Comparison of ENCODE assay signal across 21 mouse cellular contexts in the genomic region with DNA sequence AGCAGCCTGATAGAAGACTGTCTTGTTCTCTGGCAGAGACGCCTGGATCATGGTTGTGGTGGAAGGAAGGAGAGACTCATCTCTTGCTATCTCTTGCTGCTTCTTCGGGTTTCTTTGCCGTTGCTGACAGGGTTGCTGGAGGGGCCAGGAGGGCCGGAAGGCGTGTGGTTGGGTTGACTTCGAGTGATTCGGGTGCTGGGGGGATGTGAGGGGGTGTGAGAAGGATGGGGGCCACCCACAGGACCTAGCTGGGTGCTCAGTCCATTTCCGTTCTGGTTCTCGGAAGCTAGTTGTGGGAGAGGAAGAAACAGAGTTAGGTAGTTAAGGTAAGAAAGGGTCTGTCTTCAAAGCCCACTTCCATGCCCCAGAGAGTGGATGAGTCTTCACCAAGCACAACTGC. TPM values are rescaled to one million over a fixed set of nuclear protein-coding genes. Genes with fewer than 3 reads are reported as not detected.
A peak's percentile ranks its signal among the peaks of the same experiment; 100 is the strongest.
DNase-seq lines count a peak whose midpoint lies in the region; ATAC-seq and TF ChIP-seq lines count a peak whose summit lies in the region.
"Had no signal": no experiment of that assay in that cellular context is flagged by ENCODE, and none has a peak within 500 bp of the region (broad histone marks: within the 10 kb centered on the region; RNA-seq: fewer than 3 reads in every experiment).

No protein-coding gene starts in this region.

- WGBS in intestine, embryonic 15.5 days: 76% methylated on average over 9 of the region's 9 CpGs
- 71% methylated on average over 9 of the region's 9 CpGs for WGBS in intestine, embryonic 16.5 days
- WGBS in thymus, adult 2 months: 84% methylated on average over 9 of the region's 9 CpGs

- peaks cover 13% of the 10 kb centered on the region for H3K4me1 ChIP-seq in intestine, embryonic 15.5 days (replicated peaks)
- peaks cover 27% of the 10 kb centered on the region for H3K4me1 ChIP-seq in intestine, embryonic 16.5 days (ENCODE audit: control insufficient read depth, insufficient read depth, low read length)
- 0 out of 2 replicates have a peak, but pooled peaks cover 4% of the 10 kb centered on the region for H3K4me1 ChIP-seq in thymus, adult 2 months (replicated peaks; ENCODE audit: control insufficient read depth, insufficient read depth, low read length)
- H3K4me1 ChIP-seq: forebrain, embryonic 15.5 days had no signal

- TF ChIP-seq POLR2A in thymus, adult 2 months (IDR thresholded peaks at IDR 0.05; ENCODE audit: control insufficient read depth, extremely low read depth, insufficient read depth, low read length, poor library complexity): no peak

- no peak for ATAC-seq in intestine, embryonic 15.5 days
- ATAC-seq in intestine, embryonic 16.5 days: no peak
- peak; percentile 65 for ATAC-seq in CD4-positive, CD25-positive, alpha-beta regulatory T cell, adult 4 months
- no peak for ATAC-seq in erythroid progenitor cell, adult 5-6 weeks (replicated peaks; ENCODE audit: low FRiP score, poor library complexity, severe bottlenecking)
- ATAC-seq: forebrain, embryonic 15.5 days had no signal

- TF ChIP-seq CTCF in thymus, adult 2 months (IDR thresholded peaks at IDR 0.05; ENCODE audit: borderline replicate concordance, control insufficient read depth, extremely low read depth, insufficient read depth, low read length, poor library complexity): no peak

- H3K36me3 ChIP-seq in intestine, embryonic 15.5 days: peaks cover 13% of the 10 kb centered on the region
- no peaks in the 10 kb centered on the region; the same call in 1 of the 2 replicates for H3K36me3 ChIP-seq in intestine, embryonic 16.5 days (ENCODE audit: control insufficient read depth, insufficient read depth, low read length)
- no peaks in the 10 kb centered on the region for H3K36me3 ChIP-seq in thymus, adult 2 months (ENCODE audit: control insufficient read depth, insufficient read depth, low read length)

- no peak for DNase-seq in thymus, adult 2 months
- no peak for DNase-seq in thymus, postnatal 4 days
- no peak for DNase-seq in yolk sac, embryonic 10.5 days (ENCODE audit: low spot score)
- DNase-seq: adrenal gland, adult 2 months; adrenal gland, postnatal 25 days; cerebellum, adult 18-20 months; cerebellum, postnatal 36 days; gastrocnemius, postnatal 36 days; heart, adult 11 months; heart, postnatal 4 days had no signal

- H3K27me3 ChIP-seq in intestine, embryonic 15.5 days (replicated peaks): no peaks in the 10 kb centered on the region
- H3K27me3 ChIP-seq in intestine, embryonic 16.5 days (replicated peaks; ENCODE audit: control insufficient read depth, insufficient read depth, low read length): no peaks in the 10 kb centered on the region
- no peaks in the 10 kb centered on the region for H3K27me3 ChIP-seq in thymus, adult 2 months (ENCODE audit: control insufficient read depth, insufficient read depth, low read length)
- H3K27me3 ChIP-seq: embryonic facial prominence, embryonic 13.5 days; forebrain, embryonic 15.5 days; heart, embryonic 13.5 days; hindbrain, embryonic 12.5 days had no signal

- no peaks in the 10 kb centered on the region for H3K9me3 ChIP-seq in intestine, embryonic 15.5 days
- no peaks in the 10 kb centered on the region for H3K9me3 ChIP-seq in intestine, embryonic 16.5 days (ENCODE audit: control insufficient read depth, low read length)
- H3K9me3 ChIP-seq: embryonic facial prominence, embryonic 13.5 days; forebrain, embryonic 15.5 days; heart, embryonic 13.5 days; hindbrain, embryonic 12.5 days had no signal

- H3K27ac ChIP-seq in intestine, embryonic 15.5 days: no peak overlapping the region
- no peak overlapping the region for H3K27ac ChIP-seq in intestine, embryonic 16.5 days (ENCODE audit: low read length)
- peak overlapping the region; percentile 12; the same call in 1 of the 2 replicates for H3K27ac ChIP-seq in thymus, adult 2 months (ENCODE audit: control insufficient read depth, insufficient read depth, low read length)
- H3K27ac ChIP-seq: embryonic facial prominence, embryonic 13.5 days; forebrain, embryonic 15.5 days; heart, embryonic 13.5 days; hindbrain, embryonic 12.5 days had no signal

- H3K9ac ChIP-seq in intestine, embryonic 15.5 days: no peak overlapping the region
- H3K9ac ChIP-seq in intestine, embryonic 16.5 days (ENCODE audit: low read depth, low read length): no peak overlapping the region
- H3K9ac ChIP-seq: embryonic facial prominence, embryonic 13.5 days; forebrain, embryonic 15.5 days; heart, embryonic 13.5 days; hindbrain, embryonic 12.5 days had no signal

- peak overlapping the region; percentile 53; the same call in 1 of the 2 replicates for H3K4me2 ChIP-seq in intestine, embryonic 15.5 days (replicated peaks)
- no peak overlapping the region for H3K4me2 ChIP-seq in intestine, embryonic 16.5 days (ENCODE audit: low read depth, low read length)
- H3K4me2 ChIP-seq: embryonic facial prominence, embryonic 13.5 days; forebrain, embryonic 15.5 days; heart, embryonic 13.5 days; hindbrain, embryonic 12.5 days had no signal

- no peak overlapping the region for H3K4me3 ChIP-seq in intestine, embryonic 15.5 days (replicated peaks)
- H3K4me3 ChIP-seq in intestine, embryonic 16.5 days (ENCODE audit: low read length): no peak overlapping the region; the same call in 1 of the 2 replicates
- H3K4me3 ChIP-seq in thymus, adult 2 months (ENCODE audit: control insufficient read depth, insufficient read depth, low read length): no peak overlapping the region
- H3K4me3 ChIP-seq: embryonic facial prominence, embryonic 13.5 days; forebrain, embryonic 15.5 days; heart, embryonic 13.5 days; hindbrain, embryonic 12.5 days had no signal

RNA-seq across cellular contexts. Expression of a gene that starts 0.6 kb away (rescaled TPM):
- 114 and 141 TPM in 2 replicates for polyA plus RNA-seq in intestine, embryonic 15.5 days (2015; fragmentation: Nextera tagmentation; extraction: Ambion mirVana)
- polyA plus RNA-seq in intestine, embryonic 16.5 days (2015; fragmentation: Nextera tagmentation; extraction: Ambion mirVana): 207 and 242 TPM in 2 replicates
- polyA plus RNA-seq in thymus, adult 2 months (2012; rRNA removed): 0.53 and 0.65 TPM in 2 replicates
- polyA plus RNA-seq in CD4-positive, CD25-positive, alpha-beta regulatory T cell, adult 4 months (2017; shearing (Covaris generic)): not detected
- total RNA-seq in erythroid progenitor cell, adult 5-6 weeks (2015; ENCODE audit: low replicate concordance): not detected in 2 replicates
- total RNA-seq in erythroid progenitor cell, adult 5-6 weeks (2017; ENCODE audit: low replicate concordance): not detected in 2 replicates
- total RNA-seq: adrenal gland, adult 2 months; adrenal gland, postnatal 25 days; gastrocnemius, adult 8-10 months; gastrocnemius, postnatal 36 days; heart, postnatal 4 days had no signal
- polyA plus RNA-seq: adrenal gland, adult 2 months; C2C12; heart, postnatal 0 days had no signal

RNA-seq across cellular contexts. Expression of a gene that starts 9.7 kb away (rescaled TPM):
- 87.9 and 97.1 TPM in 2 replicates for polyA plus RNA-seq in intestine, embryonic 15.5 days (2015; fragmentation: Nextera tagmentation; extraction: Ambion mirVana)
- 104 TPM in 2 replicates for polyA plus RNA-seq in intestine, embryonic 16.5 days (2015; fragmentation: Nextera tagmentation; extraction: Ambion mirVana)
- 18.0 and 20.8 TPM in 2 replicates for polyA plus RNA-seq in thymus, adult 2 months (2012; rRNA removed)
- 10 to 100 TPM; 63.3 to 77.5 TPM for polyA plus RNA-seq in CD4-positive, CD25-positive, alpha-beta regulatory T cell, adult 4 months (2017; shearing (Covaris generic))
- 28.5 TPM in 2 replicates for total RNA-seq in erythroid progenitor cell, adult 5-6 weeks (2015; ENCODE audit: low replicate concordance)
- total RNA-seq in erythroid progenitor cell, adult 5-6 weeks (2017; ENCODE audit: low replicate concordance): 13.1 and 15.5 TPM in 2 replicates

RNA-seq across cellular contexts. Expression of a gene that starts 9.8 kb away (rescaled TPM):
- polyA plus RNA-seq in intestine, embryonic 15.5 days (2015; fragmentation: Nextera tagmentation; extraction: Ambion mirVana): 36.6 and 37.5 TPM in 2 replicates
- polyA plus RNA-seq in intestine, embryonic 16.5 days (2015; fragmentation: Nextera tagmentation; extraction: Ambion mirVana): 43.2 and 43.3 TPM in 2 replicates
- 37.8 and 40.4 TPM in 2 replicates for polyA plus RNA-seq in thymus, adult 2 months (2012; rRNA removed)
- 10 to 100 TPM; 28.7 to 51.8 TPM for polyA plus RNA-seq in CD4-positive, CD25-positive, alpha-beta regulatory T cell, adult 4 months (2017; shearing (Covaris generic))
- 3.4 and 11.5 TPM in 2 replicates for total RNA-seq in erythroid progenitor cell, adult 5-6 weeks (2015; ENCODE audit: low replicate concordance)
- 4.0 and 4.4 TPM in 2 replicates for total RNA-seq in erythroid progenitor cell, adult 5-6 weeks (2017; ENCODE audit: low replicate concordance)

RNA-seq across cellular contexts. Expression of a gene that starts 24.7 kb away (rescaled TPM):
- 10.0 and 11.5 TPM in 2 replicates for polyA plus RNA-seq in intestine, embryonic 15.5 days (2015; fragmentation: Nextera tagmentation; extraction: Ambion mirVana)
- polyA plus RNA-seq in intestine, embryonic 16.5 days (2015; fragmentation: Nextera tagmentation; extraction: Ambion mirVana): 6.7 and 7.2 TPM in 2 replicates
- 71.0 and 87.0 TPM in 2 replicates for polyA plus RNA-seq in thymus, adult 2 months (2012; rRNA removed)
- 1 to 10 TPM; 2.3 to 3.3 TPM for polyA plus RNA-seq in CD4-positive, CD25-positive, alpha-beta regulatory T cell, adult 4 months (2017; shearing (Covaris generic))
- total RNA-seq in erythroid progenitor cell, adult 5-6 weeks (2015; ENCODE audit: low replicate concordance): 11.9 and 20.5 TPM in 2 replicates
- total RNA-seq in erythroid progenitor cell, adult 5-6 weeks (2017; ENCODE audit: low replicate concordance): 4.4 and 10.2 TPM in 2 replicates

RNA-seq across cellular contexts. Expression of a gene that starts 32.8 kb away (rescaled TPM):
- 13.7 TPM in 2 replicates for polyA plus RNA-seq in intestine, embryonic 15.5 days (2015; fragmentation: Nextera tagmentation; extraction: Ambion mirVana)
- polyA plus RNA-seq in intestine, embryonic 16.5 days (2015; fragmentation: Nextera tagmentation; extraction: Ambion mirVana): 2.5 and 3.3 TPM in 2 replicates
- 62.9 and 71.7 TPM in 2 replicates for polyA plus RNA-seq in thymus, adult 2 months (2012; rRNA removed)
- 10 to 100 TPM; 14.5 to 15.7 TPM for polyA plus RNA-seq in CD4-positive, CD25-positive, alpha-beta regulatory T cell, adult 4 months (2017; shearing (Covaris generic))
- total RNA-seq in erythroid progenitor cell, adult 5-6 weeks (2015; ENCODE audit: low replicate concordance): 1.1 and 14.3 TPM in 2 replicates
- 2.3 and 3.3 TPM in 2 replicates for total RNA-seq in erythroid progenitor cell, adult 5-6 weeks (2017; ENCODE audit: low replicate concordance)

Comparison
In these comparisons a context has a peak if more than half of its experiments do, and no peak if none do; other contexts are left out.
1. RNA of a gene that starts 0.6 kb away (polyA plus RNA-seq): 207 to 242 TPM in intestine, embryonic 16.5 days and 114 to 141 TPM in intestine, embryonic 15.5 days; 0.53 to 0.65 TPM in thymus, adult 2 months and not detected in CD4-positive, CD25-positive, alpha-beta regulatory T cell, adult 4 months; every median in the first group is over 10 times any median in the second.